Mouse (Mus musculus) midbrain, embryonic 10.5 days (tissue): Measurements from ENCODE around the gene Pde11a. TPM values are rescaled to one million over a fixed set of nuclear protein-coding genes. Genes with fewer than 3 reads are reported as not detected.

ENCODE experiments used
- DNase-seq: peaks from one replicate; pipeline ENCODE4 v3.0.0-alpha.2; 2017; ENCODE audit warnings: low spot score
- H3K27ac ChIP-seq: fragments of 300-500 bp; sonication (generic); replicated peaks from 2 replicates; pipeline ENCODE4 v1.5.1; 2016; ENCODE audit warnings: mild to moderate bottlenecking
- H3K27me3 ChIP-seq: fragments of 300-500 bp; sonication (generic); 2 replicates; pipeline ENCODE4 v1.6.1; 2016; ENCODE audit warnings: low read depth, mild to moderate bottlenecking; ENCODE audit not compliant: poor library complexity, severe bottlenecking
- H3K36me3 ChIP-seq: fragments of 300-500 bp; sonication (generic); 2 replicates; pipeline ENCODE4 v1.6.1; 2016; ENCODE audit warnings: mild to moderate bottlenecking, moderate library complexity
- H3K4me1 ChIP-seq: fragments of 300-500 bp; sonication (generic); 2 replicates; pipeline ENCODE4 v1.6.1; 2016
- H3K4me3 ChIP-seq: fragments of 300-500 bp; sonication (generic); 2 replicates; pipeline ENCODE4 v1.5.1; 2016; ENCODE audit warnings: mild to moderate bottlenecking, moderate library complexity
- H3K9me3 ChIP-seq: fragments of 300-500 bp; sonication (generic); replicated peaks from 2 replicates; pipeline ENCODE4 v1.6.1; 2016; ENCODE audit warnings: mild to moderate bottlenecking
- WGBS: fragments of 180-500 bp; shearing (Covaris S2); methylation state at CpG from one replicate; pipeline ENCODE4 v1.1.7; 2016; 5-methylcytosine and 5-hydroxymethylcytosine counted together
- polyA plus RNA-seq: library from polyadenylated mRNA; unstranded; fragments of >200 nt; fragmentation: Nextera tagmentation; extraction: Ambion mirVana; gene quantifications from 2 replicates; pipeline ENCODE4 v1.2.1, GENCODE M21; 2016

The Pde11a gene
- 0.14 and 0.51 TPM in 2 replicates for polyA plus RNA-seq

DNA sequence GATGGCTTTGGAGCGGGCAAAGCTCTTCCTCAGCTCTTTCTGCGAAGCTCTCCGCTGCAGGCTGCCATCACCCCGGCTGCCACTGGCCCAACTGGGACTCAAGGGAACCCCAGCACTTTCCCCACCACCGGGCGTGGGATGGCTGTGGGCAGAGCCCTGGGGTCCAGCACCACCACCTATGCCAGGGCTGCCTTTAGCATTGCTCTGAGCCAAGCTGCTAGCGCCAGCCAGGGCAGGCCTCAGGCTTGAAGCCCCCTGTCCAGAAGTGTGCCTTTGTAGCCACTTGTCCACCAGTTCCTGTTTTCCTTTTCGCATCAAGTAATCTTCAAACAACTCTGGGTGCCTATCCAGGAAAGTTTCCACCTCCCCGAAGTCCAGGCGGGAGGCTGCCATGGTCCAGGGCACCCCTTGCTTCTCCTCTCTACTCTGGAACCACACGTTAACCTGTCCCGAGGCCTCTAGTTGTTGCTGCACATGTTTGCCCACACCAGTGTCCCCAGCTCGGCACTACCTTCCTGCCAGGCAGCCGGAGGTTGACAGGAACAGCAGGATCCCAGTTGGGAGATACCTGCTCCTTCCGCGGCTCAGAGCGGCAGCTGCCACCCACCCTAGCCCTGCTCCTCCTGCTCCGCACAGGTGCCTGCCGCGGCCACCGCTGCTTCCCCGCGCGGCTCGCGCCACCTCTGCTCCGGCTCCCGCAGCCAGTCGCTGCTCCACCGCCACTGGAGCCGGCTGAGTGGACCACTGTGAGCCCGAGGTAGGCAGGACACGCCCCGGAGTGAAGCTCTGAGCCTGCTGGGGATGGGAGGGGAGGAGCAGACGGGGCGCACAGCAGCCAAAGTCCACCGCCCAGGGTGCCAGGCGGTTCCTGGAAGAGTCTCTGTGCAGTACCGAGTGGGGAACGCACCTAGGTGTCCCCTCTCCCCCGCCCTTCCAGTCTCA is at the start of gene Pde11a:
Gene Pde11a (minus strand): TSS at position 560 of the 942 bp plus-strand sequence.
- DNase-seq = peak; percentile 47
- peak within 1 kb of the TSS; percentile 58 for H3K4me3 ChIP-seq
- WGBS = 16% methylated on average over 41 of the region's 41 CpGs
- H3K4me1 ChIP-seq = peaks cover 12% of the 10 kb centered on the region
- H3K27me3 ChIP-seq = peaks cover 36% of the 10 kb centered on the region
- peak within 1 kb of the TSS; percentile 66 for H3K27ac ChIP-seq
- H3K36me3 ChIP-seq = no peaks in the 10 kb centered on the region
- H3K9me3 ChIP-seq = no peaks in the 10 kb centered on the region

DNA sequence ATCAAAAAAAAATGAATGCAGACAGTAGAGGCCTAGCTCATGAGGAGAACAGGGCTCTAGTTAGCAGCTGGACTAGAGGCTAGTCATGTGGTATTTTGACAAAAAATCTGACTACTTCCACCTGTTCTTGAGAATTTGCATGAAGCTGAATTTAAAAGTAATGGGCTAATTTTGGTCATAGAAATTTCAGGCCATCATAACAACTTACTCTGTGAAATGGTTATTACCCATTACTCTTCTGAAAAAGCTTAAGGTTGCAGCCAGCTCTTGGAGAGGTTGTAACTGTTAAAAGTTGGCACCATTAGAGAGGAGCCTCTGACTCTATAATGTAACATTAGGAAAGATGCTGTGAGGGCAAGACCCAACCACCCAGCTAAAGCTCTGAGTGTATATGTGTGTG is 48.0 kb upstream of the Pde11a start:
- Histone ChIP-seq H3K4me3 (no peak overlapping the region), H3K9me3 (no peaks in the 10 kb centered on the region), H3K4me1 (peaks cover 6% of the 10 kb centered on the region), H3K27ac (no peak overlapping the region), H3K27me3 (no peaks in the 10 kb centered on the region), H3K36me3 (peaks cover 57% of the 10 kb centered on the region)
- DNase-seq = no peak

DNA sequence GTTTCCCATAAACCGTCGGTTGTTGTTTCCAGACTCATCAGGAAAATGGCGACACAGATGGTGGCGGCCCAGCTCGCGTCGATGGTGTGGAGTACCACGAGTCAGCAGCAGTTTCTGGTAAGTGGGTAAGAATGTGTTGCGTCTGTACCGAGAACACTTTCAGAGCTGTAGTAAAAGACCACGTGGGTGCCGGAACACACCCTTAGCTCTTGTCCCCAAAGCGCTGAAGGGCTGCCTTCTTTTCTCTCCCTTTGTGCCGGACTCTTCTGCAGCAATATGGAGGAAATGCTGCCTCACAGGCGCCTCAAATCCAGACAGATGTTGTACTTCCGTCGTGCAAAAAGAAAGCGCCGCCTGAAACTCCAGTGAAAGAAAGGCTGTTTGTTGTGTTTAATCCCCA is 40.1 kb upstream of the Pde11a start:
- Histone ChIP-seq H3K4me1 (no peaks in the 10 kb centered on the region), H3K36me3 (peaks cover 97% of the 10 kb centered on the region), H3K4me3 (no peak overlapping the region), H3K27me3 (no peaks in the 10 kb centered on the region), H3K27ac (no peak overlapping the region), H3K9me3 (no peaks in the 10 kb centered on the region)
- 94% methylated on average over 19 of the region's 19 CpGs for WGBS
- no peak for DNase-seq

DNA sequence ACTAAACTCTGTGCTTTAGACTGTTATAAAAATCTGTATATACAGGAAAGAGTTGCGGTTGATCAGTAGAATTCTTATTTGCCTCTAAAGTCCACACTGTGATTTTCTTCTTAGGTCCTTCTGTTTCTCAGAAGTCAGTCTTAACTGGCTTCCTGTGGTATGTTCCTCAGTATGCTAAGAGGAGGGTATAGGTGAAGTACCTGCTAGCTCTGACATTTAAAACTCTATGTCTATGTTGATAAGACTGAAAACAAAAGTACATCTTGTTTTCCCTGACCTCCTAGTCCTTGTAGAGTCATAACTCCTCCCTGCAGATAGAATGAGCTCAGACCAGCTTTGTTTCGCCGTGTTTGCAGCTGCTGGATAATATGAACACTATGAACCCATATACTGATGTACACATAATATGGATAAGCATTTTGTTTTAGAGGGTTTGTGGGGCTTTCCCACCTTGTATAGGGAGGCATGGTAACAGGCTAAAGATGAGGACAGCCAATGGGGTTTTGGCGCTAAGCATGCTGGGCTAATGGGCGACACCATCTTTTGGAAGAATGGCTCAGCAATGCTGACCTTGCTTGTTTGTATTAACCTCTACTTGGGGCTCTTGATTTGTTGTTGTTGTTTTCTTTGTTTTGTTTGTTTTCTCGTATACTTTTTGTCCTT is 36.1 kb upstream of the Pde11a start:
- no peaks in the 10 kb centered on the region for H3K9me3 ChIP-seq
- H3K4me3 ChIP-seq = no peak overlapping the region
- H3K27ac ChIP-seq = no peak overlapping the region
- 91% methylated on average over 6 of the region's 6 CpGs for WGBS
- DNase-seq = no peak
- H3K4me1 ChIP-seq = peaks cover 13% of the 10 kb centered on the region
- peaks cover 80% of the 10 kb centered on the region for H3K36me3 ChIP-seq
- no peaks in the 10 kb centered on the region for H3K27me3 ChIP-seq

DNA sequence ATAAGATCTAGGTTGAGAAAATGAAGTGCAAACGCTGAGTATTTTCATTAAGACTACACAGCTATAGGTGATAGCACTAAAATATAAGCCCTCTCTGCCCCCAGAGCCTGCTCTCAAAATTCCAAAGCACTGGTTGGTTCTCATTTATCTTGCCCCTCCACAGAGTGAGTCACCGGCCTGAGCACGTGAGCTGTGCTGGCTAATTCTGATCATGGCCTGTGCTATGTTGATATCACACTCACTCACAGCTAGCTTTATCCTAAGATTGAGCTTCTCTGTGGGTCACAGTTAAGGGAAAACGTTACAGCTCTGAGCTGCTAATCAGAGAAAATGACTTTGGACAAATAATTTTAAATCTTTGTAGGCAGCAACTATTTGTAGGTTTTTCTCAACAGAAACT is 33.7 kb upstream of the Pde11a start:
- Histone ChIP-seq H3K4me3 (no peak overlapping the region), H3K4me1 (peaks cover 13% of the 10 kb centered on the region), H3K27me3 (no peaks in the 10 kb centered on the region), H3K9me3 (no peaks in the 10 kb centered on the region), H3K27ac (no peak overlapping the region), H3K36me3 (peaks cover 56% of the 10 kb centered on the region)
- no peak for DNase-seq
- 92% methylated on average over 4 of the region's 4 CpGs for WGBS

DNA sequence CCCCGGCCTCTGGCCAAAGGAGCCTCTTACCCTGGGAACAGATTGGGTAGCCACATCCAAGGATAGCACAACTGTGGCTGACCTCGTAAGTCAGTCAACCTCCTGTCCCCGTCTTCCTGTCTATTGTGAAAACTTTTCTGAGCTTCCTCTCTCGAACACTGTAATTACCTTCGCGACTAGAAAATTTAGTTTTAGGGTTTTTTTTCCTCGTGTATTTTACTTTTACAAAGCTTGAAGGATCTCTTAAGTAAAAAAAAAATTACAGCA is 32.0 kb upstream of the Pde11a start:
- Histone ChIP-seq H3K4me1 (peaks cover 13% of the 10 kb centered on the region), H3K27me3 (no peaks in the 10 kb centered on the region), H3K4me3 (peak overlapping the region; percentile 96), H3K36me3 (peaks cover 41% of the 10 kb centered on the region), H3K27ac (peak overlapping the region; percentile 94), H3K9me3 (no peaks in the 10 kb centered on the region)
- DNase-seq = no peak
- WGBS = 3% methylated on average over 7 of the region's 7 CpGs

DNA sequence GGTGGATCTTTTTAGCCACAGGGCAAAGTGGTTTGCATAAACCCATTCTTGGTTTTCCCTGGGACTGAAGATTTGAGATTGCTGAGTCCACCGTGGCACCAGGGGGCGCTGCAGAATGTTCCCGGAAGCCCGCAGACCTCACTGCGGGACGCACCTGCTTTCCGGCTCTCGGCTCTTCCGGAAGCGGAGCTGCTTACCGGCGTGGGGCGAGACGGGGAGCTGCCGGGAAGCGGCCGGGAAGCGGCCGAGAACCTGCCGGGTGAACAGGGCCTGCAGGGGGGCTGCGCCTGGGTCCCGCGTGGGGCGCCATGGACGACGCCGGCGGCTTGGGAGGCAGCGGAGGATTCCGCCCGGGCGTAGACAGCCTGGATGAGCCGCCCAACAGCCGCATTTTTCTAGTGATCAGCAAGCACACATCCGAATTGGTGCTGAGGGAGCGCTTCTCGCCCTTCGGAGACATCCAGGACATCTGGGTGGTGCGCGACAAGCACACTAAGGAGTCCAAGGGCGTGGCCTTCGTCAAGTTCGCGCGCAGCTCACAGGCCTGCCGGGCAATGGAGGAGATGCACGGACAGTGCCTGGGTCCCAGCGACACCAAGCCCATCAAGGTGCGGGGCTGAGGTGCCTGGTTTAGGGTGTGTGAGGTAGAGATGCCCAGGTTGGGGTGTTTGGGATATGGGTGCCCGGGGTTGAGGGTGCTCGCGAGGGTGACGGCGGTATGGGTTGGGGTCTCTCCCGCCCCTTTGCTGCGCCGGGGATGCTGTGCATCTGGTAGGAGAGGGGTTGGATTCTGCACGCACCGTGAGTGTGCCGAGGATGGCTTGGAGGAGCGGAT is 31.5 kb upstream of the Pde11a start, which contains the start of gene Rbm45:
Gene Rbm45 (plus strand): TSS at position 164 of the 835 bp plus-strand sequence.
- no peaks in the 10 kb centered on the region for H3K9me3 ChIP-seq
- peaks cover 36% of the 10 kb centered on the region for H3K36me3 ChIP-seq
- H3K4me1 ChIP-seq = peaks cover 13% of the 10 kb centered on the region
- H3K4me3 ChIP-seq = peak within 1 kb of the TSS; percentile 96
- peak; percentile 88 for DNase-seq
- H3K27ac ChIP-seq = peak within 1 kb of the TSS; percentile 94
- no peaks in the 10 kb centered on the region for H3K27me3 ChIP-seq
- under 1% methylated on average over 61 of the region's 61 CpGs for WGBS

DNA sequence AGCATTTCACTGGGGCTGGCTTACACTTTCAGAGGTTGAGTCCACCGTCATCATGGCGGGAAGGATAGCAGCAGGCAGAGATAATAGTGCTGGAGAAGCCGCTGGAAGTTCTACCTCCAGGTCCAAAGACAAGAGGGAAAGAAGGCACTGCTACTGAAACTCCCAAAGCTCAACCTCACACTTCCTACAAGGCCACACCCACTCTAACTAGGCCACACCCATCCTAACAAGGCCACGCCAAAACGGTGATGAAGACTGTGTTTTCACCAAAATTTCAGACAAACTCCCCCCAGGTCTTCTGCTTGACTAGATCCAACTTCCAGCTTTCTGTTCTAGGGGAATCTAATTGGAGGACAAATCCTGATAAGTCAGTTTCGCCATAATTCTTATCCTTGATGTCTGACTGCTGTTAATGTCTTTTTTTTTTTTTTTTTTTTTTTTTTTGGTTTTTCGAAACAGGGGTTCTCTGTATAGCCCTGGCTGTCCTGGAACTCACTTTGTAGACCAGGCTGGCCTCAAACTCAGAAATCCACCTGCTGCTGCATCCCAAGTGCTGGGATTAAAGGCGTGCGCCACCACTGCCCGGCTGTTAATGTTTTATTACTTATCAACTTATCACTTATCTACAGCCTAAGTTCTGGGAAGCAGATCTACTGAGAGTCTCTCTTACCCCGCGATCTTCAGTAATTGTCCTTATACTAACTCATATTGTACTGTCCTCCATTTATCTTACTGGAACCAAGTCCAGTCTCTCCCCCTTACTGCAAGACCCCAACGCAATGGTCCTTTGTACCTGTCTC is 30.5 kb upstream of the Pde11a start:
- Histone ChIP-seq H3K4me3 (no peak overlapping the region), H3K9me3 (no peaks in the 10 kb centered on the region), H3K27me3 (no peaks in the 10 kb centered on the region), H3K36me3 (peaks cover 26% of the 10 kb centered on the region), H3K27ac (no peak overlapping the region), H3K4me1 (peaks cover 13% of the 10 kb centered on the region)
- DNase-seq = no peak
- WGBS = 80% methylated on average over 13 of the region's 13 CpGs

DNA sequence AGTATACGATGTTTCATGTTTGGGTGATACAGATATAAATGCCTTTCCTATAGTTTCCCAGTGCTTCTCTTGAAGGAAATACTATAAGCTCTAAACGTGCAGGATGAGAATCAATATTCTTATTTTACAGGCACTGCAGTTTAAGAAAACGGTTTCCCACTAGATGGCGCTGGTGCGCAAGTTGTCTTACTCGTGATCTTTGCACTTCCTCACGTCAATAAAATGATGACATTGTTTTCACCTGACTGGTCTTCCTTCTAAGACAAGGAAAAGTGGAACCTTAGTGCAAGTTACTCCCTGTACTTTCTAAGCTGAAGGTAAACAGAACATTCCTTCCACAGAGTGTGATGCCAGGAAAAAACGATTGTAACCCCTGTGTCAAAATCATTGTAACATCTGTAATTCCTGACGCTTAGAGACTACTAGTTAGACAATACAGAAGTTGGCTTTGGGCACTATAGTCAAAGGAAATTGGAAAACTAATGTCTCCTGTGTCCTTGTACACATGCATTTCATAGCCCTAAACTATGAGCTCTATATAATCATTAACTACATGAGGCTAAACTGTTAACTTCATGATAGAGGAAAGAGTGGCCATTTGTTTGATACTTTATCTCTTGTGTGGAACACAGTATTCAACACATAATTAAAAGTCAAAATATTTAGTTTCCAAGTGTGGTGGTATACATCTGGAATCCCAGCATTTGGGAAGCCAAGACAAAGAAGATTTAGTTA is 28.8 kb upstream of the Pde11a start:
- H3K4me3 ChIP-seq = no peak overlapping the region
- no peaks in the 10 kb centered on the region for H3K9me3 ChIP-seq
- WGBS = 20% methylated on average over 9 of the region's 9 CpGs
- H3K27me3 ChIP-seq = no peaks in the 10 kb centered on the region
- peaks cover 9% of the 10 kb centered on the region for H3K36me3 ChIP-seq
- DNase-seq = peak; percentile 68
- peaks cover 13% of the 10 kb centered on the region for H3K4me1 ChIP-seq
- H3K27ac ChIP-seq = no peak overlapping the region

DNA sequence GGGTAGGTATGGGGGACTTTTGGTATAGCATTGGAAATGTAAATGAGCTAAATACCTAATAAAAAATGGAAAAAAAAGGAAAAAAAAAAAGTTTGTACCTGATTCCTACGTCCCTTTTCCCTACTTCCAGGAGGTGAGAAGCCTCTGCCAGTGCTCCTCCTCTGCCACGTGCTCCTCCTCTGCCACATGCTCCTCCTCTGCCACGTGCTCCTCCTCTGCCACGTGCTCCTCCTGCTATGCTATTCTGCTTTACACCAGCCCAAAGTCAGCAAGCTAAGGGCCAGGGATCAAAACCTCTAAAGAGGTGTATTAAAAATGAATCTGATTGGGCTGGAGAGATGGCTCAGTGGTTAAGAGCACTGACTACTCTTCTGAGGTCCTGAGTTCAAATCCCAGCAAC is 27.2 kb upstream of the Pde11a start:
- Histone ChIP-seq H3K4me1 (peaks cover 6% of the 10 kb centered on the region), H3K27ac (no peak overlapping the region), H3K27me3 (no peaks in the 10 kb centered on the region), H3K9me3 (no peaks in the 10 kb centered on the region), H3K36me3 (no peaks in the 10 kb centered on the region), H3K4me3 (no peak overlapping the region)
- WGBS = 78% methylated on average over 4 of the region's 4 CpGs
- DNase-seq = no peak

DNA sequence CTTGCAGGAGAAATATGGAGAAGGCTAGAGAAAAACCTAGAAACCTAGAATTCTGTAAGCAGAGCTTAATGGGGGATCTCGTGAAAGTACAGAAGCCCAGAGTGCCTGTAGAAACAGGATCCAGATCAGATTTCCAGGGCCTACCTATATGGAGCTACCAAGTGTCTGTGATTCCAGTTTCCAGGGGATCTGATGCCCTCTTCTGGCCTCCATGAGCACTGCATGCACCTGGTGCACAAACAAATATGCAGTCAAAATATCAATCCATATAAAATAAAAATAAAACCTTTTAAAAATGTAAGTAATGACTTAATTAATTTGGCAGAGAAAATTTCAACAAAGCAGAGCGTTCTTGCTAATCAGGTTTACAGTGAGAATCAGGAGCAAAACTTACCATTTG is 23.5 kb upstream of the Pde11a start:
- H3K4me1 ChIP-seq = no peaks in the 10 kb centered on the region
- 51% methylated on average over 2 of the region's 2 CpGs for WGBS
- DNase-seq = no peak
- H3K27ac ChIP-seq = no peak overlapping the region
- no peaks in the 10 kb centered on the region for H3K27me3 ChIP-seq
- no peaks in the 10 kb centered on the region for H3K36me3 ChIP-seq
- H3K9me3 ChIP-seq = no peaks in the 10 kb centered on the region
- H3K4me3 ChIP-seq = no peak overlapping the region
